Mouse (Mus musculus): ENCODE measurements around the gene Vmn1r4.

Gene Vmn1r4

DNA sequence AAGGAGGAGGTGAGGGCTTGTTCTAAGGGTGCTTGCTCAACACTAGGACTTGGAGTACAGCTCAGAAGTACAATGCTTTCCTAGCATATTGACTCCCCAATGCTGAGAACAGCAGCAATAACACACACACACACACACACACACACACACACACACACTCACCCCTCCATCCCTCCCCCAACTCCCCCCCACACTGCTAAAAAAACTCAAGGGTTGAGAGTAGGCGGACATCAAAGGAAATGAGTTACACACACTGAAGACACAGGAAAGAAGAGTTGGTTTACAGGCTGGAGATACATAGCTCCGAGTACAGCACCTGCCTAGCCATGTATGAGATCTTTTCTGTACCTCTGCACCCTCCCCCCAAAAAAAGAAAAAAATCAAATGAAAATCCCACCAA lies 7.5 kb upstream of the Vmn1r4 start:
- no peak for DNase-seq (ENCODE audit: low spot score in 2 of 2)

- DNase-seq (ENCODE audit: low spot score in 2 of 2): no peak
These were observed 6.0 kb upstream of the Vmn1r4 start for GRCm38 (mm10) chr6:56917578-56918368.

- DNase-seq (ENCODE audit: low spot score in 2 of 2): no peak
These were observed 4.3 kb upstream of the Vmn1r4 start for GRCm38 (mm10) chr6:56919330-56920044.

- no peak for DNase-seq (ENCODE audit: low spot score in 2 of 2)
These were observed 3.4 kb upstream of the Vmn1r4 start for GRCm38 (mm10) chr6:56920222-56921092.

- no peak for DNase-seq (ENCODE audit: low spot score in 2 of 2)
These were observed 487 bp upstream of the Vmn1r4 start for GRCm38 (mm10) chr6:56923331-56923725.

DNA sequence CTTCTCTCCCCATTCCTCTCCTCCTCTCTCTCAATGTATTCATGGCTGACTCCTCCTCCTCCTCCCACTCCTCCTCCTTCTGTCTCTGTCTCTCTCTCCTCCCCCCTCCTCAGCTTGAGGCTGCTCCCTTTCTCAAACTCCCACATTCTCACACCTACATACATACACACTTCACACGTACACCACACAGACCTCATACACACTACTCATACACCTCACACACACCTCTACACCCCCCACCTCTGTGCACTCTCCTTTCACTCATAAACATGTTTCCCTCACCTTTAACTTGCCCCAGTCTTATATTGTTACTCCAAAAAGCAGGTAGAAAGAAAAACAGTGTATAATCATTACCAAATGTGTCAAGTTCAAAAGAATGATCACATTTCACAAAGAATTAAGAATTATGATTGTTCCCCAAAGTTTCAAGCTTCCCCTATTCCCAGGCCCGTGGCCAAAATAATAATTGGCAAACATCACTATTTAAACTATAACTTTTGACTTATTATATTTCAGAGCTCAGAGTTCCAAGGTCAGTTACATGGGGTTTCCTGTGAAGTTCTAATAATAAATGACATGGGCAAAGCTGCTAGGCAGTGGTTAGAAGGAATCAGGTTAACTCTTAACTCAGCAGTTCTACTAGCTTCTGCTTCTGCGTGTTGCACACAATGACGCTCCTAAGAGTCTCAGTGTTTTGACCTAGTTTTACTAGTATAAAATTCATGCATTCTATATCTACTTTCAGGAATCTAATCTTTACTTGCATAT lies 8.0 kb downstream of the Vmn1r4 start:
- no peak for DNase-seq (ENCODE audit: low spot score in 2 of 2)

DNA sequence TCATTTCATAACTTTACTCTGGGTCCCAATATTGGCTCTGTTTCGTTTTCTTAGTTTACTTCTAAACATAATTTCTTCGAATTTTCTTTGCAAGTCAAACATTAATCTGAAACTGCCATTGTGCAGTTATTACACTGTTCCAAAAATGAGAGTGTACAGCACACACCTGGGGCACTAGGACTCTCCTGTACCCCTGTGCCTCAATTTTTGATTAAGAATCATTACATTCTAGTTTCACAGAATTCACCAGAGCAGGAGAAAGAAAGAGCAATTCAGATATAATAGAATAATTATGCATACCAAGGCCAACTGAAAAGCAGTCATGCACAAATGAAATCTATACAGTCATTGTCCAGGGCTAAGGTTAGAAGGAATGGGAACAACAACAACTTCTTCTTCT lies 8.6 kb downstream of the Vmn1r4 start:
- no peak for DNase-seq (ENCODE audit: low spot score in 2 of 2)

- no peak for DNase-seq (ENCODE audit: low spot score in 2 of 2)
These were observed 10.6 kb downstream of the Vmn1r4 start for GRCm38 (mm10) chr6:56934366-56934765.

- DNase-seq (ENCODE audit: low spot score in 2 of 2): no peak
These were observed 32.6 kb downstream of the Vmn1r4 start for GRCm38 (mm10) chr6:56956436-56956835.

DNA sequence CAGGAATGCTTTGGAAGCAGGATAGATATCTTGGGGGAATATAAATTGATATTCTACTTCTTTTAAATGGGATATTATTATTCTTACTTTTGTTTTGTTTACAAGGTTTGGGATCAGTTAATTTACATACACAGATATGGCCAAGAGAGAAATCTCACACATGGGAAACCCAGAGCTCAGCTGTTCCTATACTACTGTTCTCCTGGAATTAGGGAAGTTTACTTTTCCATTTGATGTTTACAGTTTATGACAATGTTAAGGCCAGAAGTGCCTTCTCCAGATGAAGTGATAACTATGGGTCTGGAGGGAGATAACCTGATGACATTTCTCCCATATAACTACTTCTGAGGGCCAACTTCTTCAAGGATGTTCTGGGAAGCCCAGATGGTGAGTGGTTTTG lies 46.2 kb downstream of the Vmn1r4 start, which contains the start of gene Vmn1r5:
Vmn1r5 (plus strand) TSS at position 301 of the 400 bp plus-strand sequence.
- DNase-seq (ENCODE audit: low spot score in 2 of 2): no peak

DNA sequence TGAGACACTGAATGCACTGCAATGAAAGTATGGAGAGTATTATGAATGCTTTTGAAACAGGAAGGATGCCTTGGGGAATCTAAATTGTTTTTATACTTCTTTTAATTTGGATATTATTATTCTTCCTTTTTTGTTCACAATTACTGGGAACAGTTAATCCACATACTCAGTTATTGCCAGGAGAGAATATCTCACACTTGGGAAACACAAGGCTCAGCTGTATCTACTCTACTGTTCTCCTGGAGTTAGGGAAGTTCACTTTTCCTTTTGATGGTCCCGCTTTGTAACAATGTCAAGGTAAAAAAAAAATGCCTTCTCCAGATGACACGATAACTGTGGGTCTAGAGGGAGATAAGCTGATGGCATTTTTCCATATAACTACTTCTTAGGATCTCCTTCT lies 73.1 kb downstream of the Vmn1r4 start, which contains the start of gene Vmn1r6:
Vmn1r6 (plus strand) TSS at position 301 of the 400 bp plus-strand sequence.
- DNase-seq (ENCODE audit: low spot score in 2 of 2): no peak
